Mouse (Mus musculus) cerebellum, postnatal 14 days (tissue): ENCODE measurements around the gene Lce1l.
A peak's percentile ranks its signal among the peaks of the same experiment; 100 is the strongest.
"Not testable (repeated sequence)": the region's sequence is repeated elsewhere in the genome, so short reads cannot be mapped to it uniquely, and the experiment has no call there.

Experiments
- DNase-seq, 2 experiments: peaks; one replicate each; pipeline ENCODE4 v3.0.0; 2021; ENCODE audit warnings: mixed read lengths in 2 of 2

Lce1l gene

GRCm38 (mm10) chr3:92851186-92851585 is at the start of gene Lce1l:
Lce1l (minus strand) TSS chr3:92851286.
- DNase-seq, result no peak

GRCm38 (mm10) chr3:92894489-92894888 is 43.4 kb upstream of the Lce1l start:
- no peak for DNase-seq

GRCm38 (mm10) chr3:92894063-92894462 is 43.0 kb upstream of the Lce1l start:
- peak in 1 of 2 experiments; percentile 2 for DNase-seq

GRCm38 (mm10) chr3:92874180-92874579 is 23.1 kb upstream of the Lce1l start:
- no peak for DNase-seq

- DNase-seq, result no peak
Observed at GRCm38 (mm10) chr3:92870116-92870515, 19.0 kb upstream of the Lce1l start, which contains the start of gene 2310050C09Rik. 2310050C09Rik (minus strand) TSS chr3:92870216.

GRCm38 (mm10) chr3:92827108-92827507 is 24.0 kb downstream of the Lce1l start, which contains the start of gene Kprp:
Kprp (minus strand) TSS chr3:92827247.
- no peak for DNase-seq

GRCm38 (mm10) chr3:92825808-92826207 is 25.3 kb downstream of the Lce1l start:
- DNase-seq, result no peak

GRCm38 (mm10) chr3:92816036-92816435 is 35.0 kb downstream of the Lce1l start:
- DNase-seq, result not testable (repeated sequence)

GRCm38 (mm10) chr3:92815581-92815980 is 35.5 kb downstream of the Lce1l start:
- DNase-seq, result no peak

GRCm38 (mm10) chr3:92807791-92808190 is 43.3 kb downstream of the Lce1l start, which contains the start of gene Lce1k:
Lce1k (minus strand) TSS chr3:92807891.
- no peak for DNase-seq
